In genomic region chr4:48048456-48049315, GRCm38 (mm10) we compare ENCODE assay signal across 8 mouse cellular contexts. TPM values are rescaled to one million over a fixed set of nuclear protein-coding genes. Genes with fewer than 3 reads are reported as not detected.
DNase-seq lines count a peak whose midpoint lies in the region; ATAC-seq lines count a peak whose summit lies in the region.

No protein-coding gene starts in this region.

- no peak overlapping the region for H3K9ac ChIP-seq in intestine, embryonic 16.5 days (ENCODE audit: low read depth, low read length)

- DNase-seq in adrenal gland, adult (ENCODE audit: inconsistent age in 2 of 2, low spot score in 1 of 2), result peak; percentile 32 to 68
- DNase-seq in adrenal gland, adult 8-10 months, result no peak
- DNase-seq in retina, postnatal 1 day, result peak; percentile 17
- no peak for DNase-seq in spleen, postnatal 4 days (ENCODE audit: low spot score in 2 of 2)
- DNase-seq in thymus, postnatal 36 days, result no peak

- no peaks in the 10 kb centered on the region for H3K36me3 ChIP-seq in megakaryocyte, embryonic 14.5 days (replicated peaks; ENCODE audit: low read length)
- no peaks in the 10 kb centered on the region for H3K36me3 ChIP-seq in intestine, embryonic 16.5 days (ENCODE audit: control insufficient read depth, insufficient read depth, low read length)

- peaks cover 61% of the 10 kb centered on the region for H3K4me1 ChIP-seq in megakaryocyte, embryonic 14.5 days
- peaks cover 37% of the 10 kb centered on the region for H3K4me1 ChIP-seq in intestine, embryonic 16.5 days (ENCODE audit: control insufficient read depth, insufficient read depth, low read length)

- no peak for ATAC-seq in megakaryocyte, adult 5-6 weeks (ENCODE audit: poor library complexity, severe bottlenecking)
- no peak for ATAC-seq in intestine, embryonic 16.5 days

- 8% methylated on average over 35 of the region's 35 CpGs for whole genome bisulfite sequencing in intestine, embryonic 16.5 days

- peaks cover 93% of the 10 kb centered on the region for H3K27me3 ChIP-seq in megakaryocyte, embryonic 14.5 days (replicated peaks)
- peaks cover 72% of the 10 kb centered on the region for H3K27me3 ChIP-seq in intestine, embryonic 16.5 days (replicated peaks; ENCODE audit: control insufficient read depth, insufficient read depth, low read length)

- H3K4me2 ChIP-seq in intestine, embryonic 16.5 days (ENCODE audit: low read depth, low read length), result peak overlapping the region; percentile 100

- H3K4me3 ChIP-seq in megakaryocyte, embryonic 14.5 days (replicated peaks), result peak overlapping the region; percentile 94
- peak overlapping the region; percentile 71 for H3K4me3 ChIP-seq in intestine, embryonic 16.5 days (ENCODE audit: low read length)

- peaks cover 10% of the 10 kb centered on the region; the same call in 1 of the 2 replicates for H3K9me3 ChIP-seq in megakaryocyte, embryonic 14.5 days
- H3K9me3 ChIP-seq in intestine, embryonic 16.5 days (ENCODE audit: control insufficient read depth, low read length), result no peaks in the 10 kb centered on the region

- H3K27ac ChIP-seq in intestine, embryonic 16.5 days (ENCODE audit: low read length), result no peak overlapping the region

RNA-seq across cellular contexts. Expression of gene Nr4a3, which starts 3.7 kb away (rescaled TPM):
- 10 to 100 TPM; 49.4 to 74.0 (median 59.3) TPM for total RNA-seq in adrenal gland, adult 8-10 months (2022)
- polyA plus RNA-seq in megakaryocyte, embryonic 14.5 days (2012; ENCODE audit: insufficient read depth, low replicate concordance), result 0.42 and 0.75 TPM in 2 replicates
- total RNA-seq in megakaryocyte, adult 5-6 weeks (2015), result 1.6 and 2.4 TPM in 2 replicates
- total RNA-seq in megakaryocyte, adult 5-6 weeks (2017), result 0.04 and 0.73 TPM in 2 replicates
- polyA plus RNA-seq in intestine, embryonic 16.5 days (2015; fragmentation: Nextera tagmentation; extraction: Ambion mirVana), result 0.06 and 0.16 TPM in 2 replicates

Comparison
In these comparisons a context has a peak if more than half of its experiments do, and no peak if none do; other contexts are left out.
1. DNase-seq: peak in adrenal gland, adult (2 of 2) and retina, postnatal 1 day (single experiment); none in adrenal gland, adult 8-10 months (single experiment), spleen, postnatal 4 days (0 of 2) and thymus, postnatal 36 days (0 of 2).
2. RNA of gene Nr4a3, which starts 3.7 kb away (total RNA-seq): 49.4 to 74.0 TPM in adrenal gland, adult 8-10 months; 0.04 to 2.4 TPM in megakaryocyte, adult 5-6 weeks; every median in the first group is over 10 times any median in the second.